Mouse (Mus musculus) lung, adult 2 months (tissue): ENCODE results near the gene Ppp1r9a.

Source experiments
- CTCF ChIP-seq: fragments of 200-500 bp; IDR thresholded peaks from 2 replicates; pipeline ENCODE4 v1.5.1; 2011; ENCODE audit warnings: mild to moderate bottlenecking, low read length, control low read depth; ENCODE audit not compliant: insufficient read depth
- POLR2A ChIP-seq: fragments of 200-500 bp; IDR thresholded peaks from 2 replicates; pipeline ENCODE4 v1.6.1; 2011; ENCODE audit warnings: low read depth, mild to moderate bottlenecking, control low read depth, low read length, borderline replicate concordance; ENCODE audit errors: extremely low read depth

GRCm38 (mm10) chr6:5029205-5029927 lies 126.6 kb downstream of the Ppp1r9a start:
- no peak for TF ChIP-seq CTCF
- no peak for TF ChIP-seq POLR2A
